Mouse (Mus musculus): ENCODE measurements around the gene Cdc14b. TPM values are rescaled to one million over a fixed set of nuclear protein-coding genes. Genes with fewer than 3 reads are reported as not detected.

Cdc14b gene
- polyA plus RNA-seq, 1 experiment from 2014 or later, result 12.7 TPM

GRCm38 (mm10) chr13:64184361-64184760 is 90.7 kb downstream of the Cdc14b start:
- Histone ChIP-seq H3K4me2 (no peak overlapping the region), H3K9ac (no peak overlapping the region), H3K4me1 (no peaks in the 10 kb centered on the region), H3K36me3 (peaks cover 42% of the 10 kb centered on the region), H3K9me3 (no peaks in the 10 kb centered on the region), H3K4me3 (no peak overlapping the region), H3K27me3 (no peaks in the 10 kb centered on the region), H3K27ac (no peak overlapping the region)
- WGBS, result 79% methylated on average over 10 of the region's 10 CpGs
- no peak for ATAC-seq (ENCODE audit: insufficient number of reproducible peaks, low FRiP score, low TSS enrichment, low read depth)

GRCm38 (mm10) chr13:64183583-64183982 is 91.5 kb downstream of the Cdc14b start:
- no peaks in the 10 kb centered on the region for H3K27me3 ChIP-seq
- H3K4me2 ChIP-seq, result no peak overlapping the region
- no peak overlapping the region for H3K9ac ChIP-seq
- H3K9me3 ChIP-seq, result no peaks in the 10 kb centered on the region
- WGBS, result 78% methylated on average over 4 of the region's 4 CpGs
- H3K27ac ChIP-seq, result no peak overlapping the region
- H3K36me3 ChIP-seq, result peaks cover 42% of the 10 kb centered on the region
- no peak for ATAC-seq (ENCODE audit: insufficient number of reproducible peaks, low FRiP score, low TSS enrichment, low read depth)
- H3K4me3 ChIP-seq, result no peak overlapping the region
- no peaks in the 10 kb centered on the region for H3K4me1 ChIP-seq

GRCm38 (mm10) chr13:64182091-64182490 is 93.0 kb downstream of the Cdc14b start:
- Histone ChIP-seq H3K9me3 (no peaks in the 10 kb centered on the region), H3K4me2 (no peak overlapping the region), H3K9ac (no peak overlapping the region), H3K27me3 (no peaks in the 10 kb centered on the region), H3K4me3 (no peak overlapping the region), H3K4me1 (no peaks in the 10 kb centered on the region), H3K27ac (no peak overlapping the region), H3K36me3 (peaks cover 56% of the 10 kb centered on the region)
- no peak for ATAC-seq (ENCODE audit: insufficient number of reproducible peaks, low FRiP score, low TSS enrichment, low read depth)
- WGBS, result 79% methylated on average over 2 of the region's 2 CpGs

DNA sequence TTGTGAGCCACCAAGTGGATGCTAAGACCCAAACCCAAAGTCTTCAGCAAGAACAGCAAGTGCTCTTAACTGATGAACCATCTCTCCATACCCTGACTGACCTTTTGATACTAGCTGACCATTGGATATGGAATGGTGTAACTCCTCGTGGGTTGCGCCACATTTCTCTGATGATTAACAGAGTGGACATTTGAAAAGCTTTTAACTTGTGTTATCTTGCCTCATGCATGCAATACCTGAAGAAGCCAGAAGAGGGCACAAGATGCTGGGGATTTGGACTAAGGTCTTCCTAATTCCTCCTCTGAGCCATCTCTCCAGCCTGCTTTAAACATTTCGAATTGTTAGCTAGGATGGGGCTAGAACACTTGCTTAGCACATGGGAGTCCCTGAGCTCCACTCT is 94.2 kb downstream of the Cdc14b start:
- Histone ChIP-seq H3K36me3 (peaks cover 64% of the 10 kb centered on the region), H3K27me3 (no peaks in the 10 kb centered on the region), H3K4me3 (no peak overlapping the region), H3K9ac (no peak overlapping the region), H3K4me1 (no peaks in the 10 kb centered on the region), H3K4me2 (no peak overlapping the region), H3K27ac (no peak overlapping the region), H3K9me3 (no peaks in the 10 kb centered on the region)
- WGBS, result 92% methylated on average over 3 of the region's 3 CpGs
- ATAC-seq (ENCODE audit: insufficient number of reproducible peaks, low FRiP score, low TSS enrichment, low read depth), result no peak

DNA sequence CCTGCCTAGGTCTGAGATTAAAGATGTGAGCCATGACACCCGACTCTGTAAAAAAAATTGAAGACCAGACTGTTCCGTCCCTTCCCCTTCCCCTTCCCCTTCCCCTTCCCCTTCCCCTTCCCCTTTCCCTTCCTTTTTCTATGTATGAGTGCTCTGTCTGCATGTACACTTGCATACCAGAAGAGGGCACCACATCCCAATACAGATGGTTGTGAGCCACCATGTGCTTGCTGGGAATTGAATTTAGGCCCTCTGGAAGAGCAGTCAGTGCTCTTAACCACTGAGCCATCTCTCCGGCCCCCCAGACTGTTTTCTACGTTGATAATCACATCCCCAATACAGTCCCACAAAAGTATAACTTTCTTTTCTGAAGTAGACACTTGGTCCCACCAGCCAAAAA is 94.8 kb downstream of the Cdc14b start:
- no peaks in the 10 kb centered on the region for H3K4me1 ChIP-seq
- no peaks in the 10 kb centered on the region for H3K9me3 ChIP-seq
- H3K27me3 ChIP-seq, result no peaks in the 10 kb centered on the region
- 85% methylated on average over 4 of the region's 4 CpGs for WGBS
- no peak overlapping the region for H3K4me3 ChIP-seq
- no peak overlapping the region for H3K27ac ChIP-seq
- H3K9ac ChIP-seq, result no peak overlapping the region
- no peak overlapping the region for H3K4me2 ChIP-seq
- no peak for ATAC-seq (ENCODE audit: insufficient number of reproducible peaks, low FRiP score, low TSS enrichment, low read depth)
- H3K36me3 ChIP-seq, result peaks cover 62% of the 10 kb centered on the region

GRCm38 (mm10) chr13:64178746-64179652 is 96.1 kb downstream of the Cdc14b start:
- Histone ChIP-seq H3K4me1 (no peaks in the 10 kb centered on the region), H3K9me3 (no peaks in the 10 kb centered on the region), H3K27ac (no peak overlapping the region), H3K4me2 (no peak overlapping the region), H3K4me3 (no peak overlapping the region), H3K9ac (no peak overlapping the region), H3K36me3 (peaks cover 57% of the 10 kb centered on the region), H3K27me3 (no peaks in the 10 kb centered on the region)
- no peak for ATAC-seq (ENCODE audit: insufficient number of reproducible peaks, low FRiP score, low TSS enrichment, low read depth)
- 82% methylated on average over 13 of the region's 13 CpGs for WGBS

- Histone ChIP-seq H3K4me2 (no peak overlapping the region), H3K27ac (no peak overlapping the region), H3K4me3 (no peak overlapping the region), H3K4me1 (no peaks in the 10 kb centered on the region), H3K9ac (no peak overlapping the region), H3K9me3 (no peaks in the 10 kb centered on the region), H3K27me3 (no peaks in the 10 kb centered on the region), H3K36me3 (peaks cover 60% of the 10 kb centered on the region)
- WGBS, result 80% methylated on average over 7 of the region's 7 CpGs
- no peak for ATAC-seq (ENCODE audit: insufficient number of reproducible peaks, low FRiP score, low TSS enrichment, low read depth)
These were observed 97.1 kb downstream of the Cdc14b start for GRCm38 (mm10) chr13:64178000-64178399.

GRCm38 (mm10) chr13:64169746-64170145 is 105.3 kb downstream of the Cdc14b start:
- no peak overlapping the region for H3K4me2 ChIP-seq
- H3K4me1 ChIP-seq, result no peaks in the 10 kb centered on the region
- peaks cover 72% of the 10 kb centered on the region for H3K36me3 ChIP-seq
- 97% methylated on average over 25 of the region's 25 CpGs for WGBS
- no peaks in the 10 kb centered on the region for H3K27me3 ChIP-seq
- no peak overlapping the region for H3K4me3 ChIP-seq
- ATAC-seq (ENCODE audit: insufficient number of reproducible peaks, low FRiP score, low TSS enrichment, low read depth), result no peak
- no peak overlapping the region for H3K27ac ChIP-seq
- no peak overlapping the region for H3K9ac ChIP-seq
- peaks cover 32% of the 10 kb centered on the region for H3K9me3 ChIP-seq

GRCm38 (mm10) chr13:64163147-64163715 is 111.9 kb downstream of the Cdc14b start:
- no peak for ATAC-seq (ENCODE audit: insufficient number of reproducible peaks, low FRiP score, low TSS enrichment, low read depth)

GRCm38 (mm10) chr13:64162626-64163025 is 112.5 kb downstream of the Cdc14b start:
- Histone ChIP-seq H3K27ac (no peak overlapping the region), H3K9me3 (no peaks in the 10 kb centered on the region; the same call in 1 of the 2 replicates), H3K36me3 (peaks cover 10% of the 10 kb centered on the region; the same call in 1 of the 2 replicates), H3K9ac (peak overlapping the region; percentile 76), H3K4me3 (peak overlapping the region; percentile 86), H3K4me2 (peak overlapping the region; percentile 90), H3K4me1 (peaks cover 16% of the 10 kb centered on the region), H3K27me3 (no peaks in the 10 kb centered on the region)
- 3% methylated on average over 14 of the region's 14 CpGs for WGBS
- ATAC-seq (ENCODE audit: insufficient number of reproducible peaks, low FRiP score, low TSS enrichment, low read depth), result no peak

More at GRCm38 (mm10) chr13:64163147-64163715, 111.9 kb downstream of the Cdc14b start:
- Histone ChIP-seq H3K27me3 (no peaks in the 10 kb centered on the region), H3K4me3 (peak overlapping the region; percentile 86), H3K9me3 (no peaks in the 10 kb centered on the region; the same call in 1 of the 2 replicates), H3K9ac (0 out of 2 replicates have a peak overlapping the region, but pooled peaks have one; percentile 76), H3K36me3 (peaks cover 13% of the 10 kb centered on the region; the same call in 1 of the 2 replicates), H3K27ac (no peak overlapping the region), H3K4me2 (peak overlapping the region; percentile 90), H3K4me1 (peaks cover 16% of the 10 kb centered on the region)
- WGBS, result 39% methylated on average over 13 of the region's 13 CpGs

DNA sequence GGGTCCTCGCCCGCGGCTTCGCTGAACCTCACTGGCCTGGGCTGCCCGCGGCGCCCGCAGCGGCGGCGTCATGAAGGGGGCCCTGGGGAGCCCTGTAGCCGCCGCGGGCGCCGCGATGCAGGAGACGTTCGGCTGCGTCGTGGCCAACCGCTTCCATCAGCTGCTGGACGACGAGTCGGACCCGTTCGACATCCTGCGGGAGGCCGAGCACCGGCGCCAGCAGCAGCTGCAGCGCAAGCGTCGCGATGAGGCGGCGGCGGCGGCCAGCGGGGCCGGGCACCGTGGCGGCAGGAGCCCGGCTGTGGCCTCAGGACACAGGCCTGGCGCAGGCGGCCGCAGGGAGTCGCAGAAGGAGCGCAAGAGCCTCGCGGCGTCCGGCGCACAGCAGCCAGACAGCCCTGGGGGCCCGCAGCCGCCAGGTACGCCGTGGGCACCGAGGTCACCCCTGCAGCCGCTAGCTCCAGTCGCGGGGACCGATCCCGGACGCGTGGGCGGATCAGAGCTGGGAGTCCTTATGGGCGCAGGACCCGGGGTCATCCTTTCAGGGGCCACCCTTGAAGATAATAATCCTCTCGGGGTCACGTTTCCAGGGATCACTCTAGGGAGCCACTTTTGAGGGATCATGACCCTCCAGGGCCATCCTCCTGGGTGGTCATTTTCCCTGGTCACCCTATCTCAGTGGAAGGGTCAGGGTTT is 113.0 kb downstream of the Cdc14b start:
- H3K9ac ChIP-seq, result peak overlapping the region; percentile 76
- H3K27me3 ChIP-seq, result no peaks in the 10 kb centered on the region
- H3K9me3 ChIP-seq, result no peaks in the 10 kb centered on the region
- H3K4me2 ChIP-seq, result peak overlapping the region; percentile 90
- no peak; the same call in 1 of the 2 replicates for ATAC-seq (ENCODE audit: insufficient number of reproducible peaks, low FRiP score, low TSS enrichment, low read depth)
- under 1% methylated on average over 68 of the region's 71 CpGs for WGBS
- peak overlapping the region; percentile 86 for H3K4me3 ChIP-seq
- peaks cover 7% of the 10 kb centered on the region; the same call in 1 of the 2 replicates for H3K36me3 ChIP-seq
- peaks cover 16% of the 10 kb centered on the region for H3K4me1 ChIP-seq
- H3K27ac ChIP-seq, result peak overlapping the region; percentile 81
